ENCODE assay signal across 15 mouse cellular contexts in the genomic region with DNA sequence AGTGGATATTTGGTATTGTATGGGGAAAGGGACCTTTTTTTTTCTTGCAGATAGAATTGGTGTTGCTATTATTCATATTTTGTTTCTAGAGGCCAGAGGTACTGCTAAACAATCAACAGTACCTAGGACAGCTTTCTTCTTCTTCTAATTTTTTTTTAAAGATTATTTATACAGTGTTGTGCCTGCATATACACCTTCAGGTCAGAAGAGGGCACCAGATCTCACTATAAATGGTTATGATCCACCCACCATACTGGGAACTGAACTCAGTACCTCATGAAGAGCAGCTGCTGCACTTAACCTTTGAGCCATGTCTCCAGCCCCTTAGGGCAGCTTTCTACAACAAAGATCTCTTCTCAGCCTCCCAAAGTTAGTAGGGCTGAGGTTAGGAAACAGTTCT. TPM values are rescaled to one million over a fixed set of nuclear protein-coding genes. Genes with fewer than 3 reads are reported as not detected.
DNase-seq lines count a peak whose midpoint lies in the region; ATAC-seq and TF ChIP-seq lines count a peak whose summit lies in the region.
"Had no signal": no experiment of that assay in that cellular context is flagged by ENCODE, and none has a peak within 500 bp of the region (broad histone marks: within the 10 kb centered on the region; RNA-seq: fewer than 3 reads in every experiment).

No protein-coding gene starts in this region.

- no peak overlapping the region for H3K4me3 ChIP-seq in hindbrain, postnatal 0 days (ENCODE audit: low read length)
- H3K4me3 ChIP-seq in hindbrain, embryonic 14.5 days (replicated peaks; ENCODE audit: low read length) = no peak overlapping the region
- no peak overlapping the region for H3K4me3 ChIP-seq in MEL (ENCODE audit: control insufficient read depth in 1 of 2, insufficient read depth in 1 of 2, low read depth in 2 of 2, low read length in 2 of 2)
- H3K4me3 ChIP-seq: heart, embryonic 15.5 days; limb, embryonic 13.5 days; myocyte had no signal

- no peaks in the 10 kb centered on the region for H3K4me1 ChIP-seq in hindbrain, postnatal 0 days (ENCODE audit: insufficient read depth, low read length)
- no peaks in the 10 kb centered on the region for H3K4me1 ChIP-seq in hindbrain, embryonic 14.5 days (replicated peaks; ENCODE audit: control insufficient read depth, insufficient read depth, low read length)
- peaks cover 3 to 8% of the 10 kb centered on the region in 2 experiments; a peak in 3 of 4 replicates for H3K4me1 ChIP-seq in MEL (ENCODE audit: control insufficient read depth in 1 of 2, insufficient read depth in 2 of 2, low read length in 2 of 2)
- H3K4me1 ChIP-seq: limb, embryonic 13.5 days had no signal

- no peak for DNase-seq in hindbrain, postnatal 0 days (ENCODE audit: low spot score)
- no peak for DNase-seq in hindbrain, embryonic 14.5 days (ENCODE audit: low spot score)
- DNase-seq in 3T3-L1 (ENCODE audit: low read depth, low spot score) = peak; percentile 49
- peak; percentile 80 for DNase-seq in MEL (ENCODE audit: low read depth, low spot score)
- no peak for DNase-seq in ovary, postnatal 14 days (ENCODE audit: low spot score)
- DNase-seq in frontal cortex, adult 2 months (ENCODE audit: extremely low spot score in 1 of 2, low spot score in 1 of 2) = no peak
- no peak for DNase-seq in spleen, adult 12 weeks (ENCODE audit: low spot score)
- DNase-seq: cerebellum, adult 11-12 months; kidney, postnatal 14 days; spleen, adult 18-20 months had no signal

- H3K9ac ChIP-seq in hindbrain, postnatal 0 days (replicated peaks; ENCODE audit: low read length) = no peak overlapping the region
- H3K9ac ChIP-seq in hindbrain, embryonic 14.5 days = no peak overlapping the region
- no peak overlapping the region for H3K9ac ChIP-seq in MEL (ENCODE audit: control insufficient read depth, low read depth, low read length, poor library complexity, severe bottlenecking)
- H3K9ac ChIP-seq: heart, embryonic 15.5 days; limb, embryonic 13.5 days had no signal

- H3K79me2 ChIP-seq in MEL (ENCODE audit: control insufficient read depth, insufficient read depth, low read length, poor library complexity) = peaks cover 57% of the 10 kb centered on the region

- ATAC-seq in hindbrain, postnatal 0 days = no peak
- ATAC-seq in hindbrain, embryonic 14.5 days (ENCODE audit: low FRiP score) = no peak
- ATAC-seq in inflammation-experienced regulatory T-cells, adult 6 months = peak; percentile 54
- ATAC-seq: forebrain, embryonic 14.5 days had no signal

- H3K4me2 ChIP-seq in hindbrain, postnatal 0 days (ENCODE audit: low read depth, low read length) = no peak overlapping the region
- H3K4me2 ChIP-seq in hindbrain, embryonic 14.5 days (replicated peaks) = no peak overlapping the region
- H3K4me2 ChIP-seq: heart, embryonic 15.5 days; limb, embryonic 13.5 days had no signal

- no peaks in the 10 kb centered on the region for H3K36me3 ChIP-seq in hindbrain, postnatal 0 days (ENCODE audit: insufficient read depth, low read length)
- H3K36me3 ChIP-seq in hindbrain, embryonic 14.5 days (replicated peaks; ENCODE audit: control insufficient read depth, insufficient read depth) = no peaks in the 10 kb centered on the region
- H3K36me3 ChIP-seq in MEL (ENCODE audit: control insufficient read depth in 1 of 2, insufficient read depth in 2 of 2, low read length in 2 of 2) = peaks cover 11 to 22% of the 10 kb centered on the region in 2 experiments
- H3K36me3 ChIP-seq: heart, embryonic 15.5 days; limb, embryonic 13.5 days had no signal

- TF ChIP-seq POLR2A in MEL (IDR thresholded peaks at IDR 0.05; ENCODE audit: control insufficient read depth in 1 of 2, insufficient read depth in 1 of 2, low read depth in 1 of 2, low read length in 2 of 2, poor library complexity in 1 of 2) = no peak

- no peaks in the 10 kb centered on the region for H3K9me3 ChIP-seq in hindbrain, postnatal 0 days (ENCODE audit: low read length)
- no peaks in the 10 kb centered on the region for H3K9me3 ChIP-seq in hindbrain, embryonic 14.5 days (ENCODE audit: control insufficient read depth, low read length)
- no peaks in the 10 kb centered on the region for H3K9me3 ChIP-seq in MEL (replicated peaks; ENCODE audit: insufficient read depth, low read length)
- H3K9me3 ChIP-seq: heart, embryonic 15.5 days; limb, embryonic 13.5 days had no signal

- no peak for TF ChIP-seq EP300 in MEL (IDR thresholded peaks at IDR 0.05; ENCODE audit: low read depth in 1 of 2, low read length in 2 of 2)

- no peaks in the 10 kb centered on the region for H3K27me3 ChIP-seq in hindbrain, postnatal 0 days (ENCODE audit: insufficient read depth, low read length)
- no peaks in the 10 kb centered on the region for H3K27me3 ChIP-seq in hindbrain, embryonic 14.5 days (ENCODE audit: control insufficient read depth, insufficient read depth, low read length)
- H3K27me3 ChIP-seq in MEL (ENCODE audit: control insufficient read depth in 1 of 2, insufficient read depth in 2 of 2, low read length in 2 of 2) = no peaks in the 10 kb centered on the region
- H3K27me3 ChIP-seq: heart, embryonic 15.5 days; limb, embryonic 13.5 days had no signal

- no peak overlapping the region for H3K27ac ChIP-seq in hindbrain, postnatal 0 days
- no peak overlapping the region for H3K27ac ChIP-seq in hindbrain, embryonic 14.5 days
- no peak overlapping the region for H3K27ac ChIP-seq in MEL (ENCODE audit: control insufficient read depth, low read depth, low read length)
- H3K27ac ChIP-seq: heart, embryonic 15.5 days; limb, embryonic 13.5 days had no signal

- TF ChIP-seq RAD21 in MEL (IDR thresholded peaks at IDR 0.05; ENCODE audit: low read depth, low read length) = peak; percentile 51

- peak; percentile 21 for TF ChIP-seq CTCF in hindbrain, postnatal 0 days (IDR thresholded peaks at IDR 0.05; ENCODE audit: low read depth)
- TF ChIP-seq CTCF in MEL (IDR thresholded peaks at IDR 0.05 in 2 of 3, conservative IDR thresholded peaks at IDR 0.05 in 1 of 3; ENCODE audit: control insufficient read depth in 1 of 3, insufficient read depth in 1 of 3, low read depth in 2 of 3, low read length in 3 of 3, poor library complexity in 1 of 3, severe bottlenecking in 1 of 3) = peak; percentile 26 to 68 (median 50); a peak in 5 of 6 replicates

TF ChIP-seq in MEL, 35 proteins besides CTCF, POLR2A, EP300 and RAD21:
- TF ChIP-seq SMC3 (IDR thresholded peaks at IDR 0.05; ENCODE audit: low read depth, low read length) (peak; percentile 44), SIN3A (IDR thresholded peaks at IDR 0.05; ENCODE audit: low read length) (peak; percentile 48; the same call in 1 of the 2 replicates), ZNF384 (IDR thresholded peaks at IDR 0.05; ENCODE audit: low read depth, low read length) (peak; percentile 89), MYB (IDR thresholded peaks at IDR 0.05; ENCODE audit: low read depth, low read length) (no peak), MAZ (IDR thresholded peaks at IDR 0.05; ENCODE audit: low read depth, low read length) (no peak), ZC3H11A (IDR thresholded peaks at IDR 0.05; ENCODE audit: low read depth, low read length) (peak; percentile 24)

RNA-seq across cellular contexts. Expression of a gene that starts 20.4 kb away (rescaled TPM):
- 31.5 and 32.1 TPM in 2 replicates for total RNA-seq in hindbrain, postnatal 0 days (2014; rRNA removed)
- 13.7 and 14.2 TPM in 2 replicates for polyA plus RNA-seq in hindbrain, postnatal 0 days (2015; fragmentation: Nextera tagmentation; extraction: Ambion mirVana)
- 12.3 and 14.7 TPM in 2 replicates for polyA plus RNA-seq in hindbrain, embryonic 14.5 days (2014; fragmentation: Nextera tagmentation; extraction: Ambion mirVana)
- total RNA-seq in MEL (2012; rRNA removed) = 9.1 and 12.3 TPM in 2 replicates
- 10 to 100 TPM in 1 of 2 experiments, not detected in 1; 37.6 TPM for polyA plus RNA-seq in MEL (2012; ENCODE audit: insufficient read depth in 1 of 2, insufficient read length in 2 of 2, low read depth in 1 of 2, low replicate concordance in 2 of 2, missing spikeins in 1 of 2)
- 10 to 100 TPM; 14.9 to 34.0 (median 28.3) TPM for polyA plus RNA-seq in inflammation-experienced regulatory T-cells, adult 6 months (2017; shearing (Covaris generic))
- 33.4 and 38.4 TPM in 2 replicates for polyA plus RNA-seq in frontal cortex, adult 2 months (2012; rRNA removed)

RNA-seq across cellular contexts. Expression of a gene that starts 48.4 kb away (rescaled TPM):
- 38.8 and 48.4 TPM in 2 replicates for total RNA-seq in hindbrain, postnatal 0 days (2014; rRNA removed)
- 5.4 and 5.9 TPM in 2 replicates for polyA plus RNA-seq in hindbrain, postnatal 0 days (2015; fragmentation: Nextera tagmentation; extraction: Ambion mirVana)
- 7.1 and 8.9 TPM in 2 replicates for polyA plus RNA-seq in hindbrain, embryonic 14.5 days (2014; fragmentation: Nextera tagmentation; extraction: Ambion mirVana)
- 10.3 and 11.6 TPM in 2 replicates for total RNA-seq in MEL (2012; rRNA removed)
- 10 to 100 TPM in 1 of 2 experiments, not detected in 1; 27.1 TPM for polyA plus RNA-seq in MEL (2012; ENCODE audit: insufficient read depth in 1 of 2, insufficient read length in 2 of 2, low read depth in 1 of 2, low replicate concordance in 2 of 2, missing spikeins in 1 of 2)
- 10 to 100 TPM; 19.6 to 25.8 (median 24.2) TPM for polyA plus RNA-seq in inflammation-experienced regulatory T-cells, adult 6 months (2017; shearing (Covaris generic))
- polyA plus RNA-seq in frontal cortex, adult 2 months (2012; rRNA removed) = 38.1 and 43.1 TPM in 2 replicates

RNA-seq across cellular contexts. Expression of a gene that starts 59.4 kb away (rescaled TPM):
- total RNA-seq in hindbrain, postnatal 0 days (2014; rRNA removed) = 12.7 and 27.0 TPM in 2 replicates
- 15.4 and 17.0 TPM in 2 replicates for polyA plus RNA-seq in hindbrain, postnatal 0 days (2015; fragmentation: Nextera tagmentation; extraction: Ambion mirVana)
- polyA plus RNA-seq in hindbrain, embryonic 14.5 days (2014; fragmentation: Nextera tagmentation; extraction: Ambion mirVana) = 10.1 and 10.5 TPM in 2 replicates
- total RNA-seq in MEL (2012; rRNA removed) = 7.1 and 7.6 TPM in 2 replicates
- polyA plus RNA-seq in MEL (2012; ENCODE audit: insufficient read depth in 1 of 2, insufficient read length in 2 of 2, low read depth in 1 of 2, low replicate concordance in 2 of 2, missing spikeins in 1 of 2) = 10 to 100 TPM in 1 of 2 experiments, not detected in 1; 66.9 TPM
- polyA plus RNA-seq in inflammation-experienced regulatory T-cells, adult 6 months (2017; shearing (Covaris generic)) = 10 to 100 TPM; 35.6 to 48.0 (median 37.0) TPM
- 55.0 and 58.0 TPM in 2 replicates for polyA plus RNA-seq in frontal cortex, adult 2 months (2012; rRNA removed)

Comparison
In these comparisons a context has a peak if more than half of its experiments do, and no peak if none do; other contexts are left out.
1. DNase-seq: peak in 3T3-L1 (single experiment) and MEL (single experiment); none in hindbrain, postnatal 0 days (single experiment), hindbrain, embryonic 14.5 days (single experiment), ovary, postnatal 14 days (single experiment), frontal cortex, adult 2 months (0 of 2) and spleen, adult 12 weeks (single experiment).